Mouse (Mus musculus): ENCODE results near the gene Stxbp6. TPM values are rescaled to one million over a fixed set of nuclear protein-coding genes. Genes with fewer than 3 reads are reported as not detected.

Gene Stxbp6
- total RNA-seq, 1 experiment from 2014 or later, result 0.94 TPM

GRCm38 (mm10) chr12:45013246-45013756, 61.2 kb downstream of the Stxbp6 start:
- no peak for ATAC-seq (replicated peaks in 1 of 2; ENCODE audit: insufficient read depth in 1 of 2, low FRiP score in 2 of 2, low TSS enrichment in 1 of 2, low read depth in 1 of 2, poor library complexity in 2 of 2, severe bottlenecking in 2 of 2)

GRCm38 (mm10) chr12:45011436-45012089, 62.9 kb downstream of the Stxbp6 start:
- no peak for ATAC-seq (replicated peaks in 1 of 2; ENCODE audit: insufficient read depth in 1 of 2, low FRiP score in 2 of 2, low TSS enrichment in 1 of 2, low read depth in 1 of 2, poor library complexity in 2 of 2, severe bottlenecking in 2 of 2)

- ATAC-seq (replicated peaks in 1 of 2; ENCODE audit: insufficient read depth in 1 of 2, low FRiP score in 2 of 2, low TSS enrichment in 1 of 2, low read depth in 1 of 2, poor library complexity in 2 of 2, severe bottlenecking in 2 of 2), result no peak
These were observed 63.5 kb downstream of the Stxbp6 start for GRCm38 (mm10) chr12:45011006-45011405.

GRCm38 (mm10) chr12:45009984-45010611, 64.4 kb downstream of the Stxbp6 start:
- ATAC-seq (replicated peaks in 1 of 2; ENCODE audit: insufficient read depth in 1 of 2, low FRiP score in 2 of 2, low TSS enrichment in 1 of 2, low read depth in 1 of 2, poor library complexity in 2 of 2, severe bottlenecking in 2 of 2), result no peak

- no peak for ATAC-seq (replicated peaks in 1 of 2; ENCODE audit: insufficient read depth in 1 of 2, low FRiP score in 2 of 2, low TSS enrichment in 1 of 2, low read depth in 1 of 2, poor library complexity in 2 of 2, severe bottlenecking in 2 of 2)
These were observed 67.9 kb downstream of the Stxbp6 start for GRCm38 (mm10) chr12:45006569-45006968.

GRCm38 (mm10) chr12:45006049-45006448, 68.5 kb downstream of the Stxbp6 start:
- ATAC-seq (replicated peaks in 1 of 2; ENCODE audit: insufficient read depth in 1 of 2, low FRiP score in 2 of 2, low TSS enrichment in 1 of 2, low read depth in 1 of 2, poor library complexity in 2 of 2, severe bottlenecking in 2 of 2), result no peak

- peak; percentile 24 to 57; a peak in 2 of 4 replicates for ATAC-seq (replicated peaks in 1 of 2; ENCODE audit: insufficient read depth in 1 of 2, low FRiP score in 2 of 2, low TSS enrichment in 1 of 2, low read depth in 1 of 2, poor library complexity in 2 of 2, severe bottlenecking in 2 of 2)
These were observed 72.5 kb downstream of the Stxbp6 start for GRCm38 (mm10) chr12:45001996-45002395.

GRCm38 (mm10) chr12:44997422-44997821, 77.1 kb downstream of the Stxbp6 start:
- ATAC-seq (replicated peaks in 1 of 2; ENCODE audit: insufficient read depth in 1 of 2, low FRiP score in 2 of 2, low TSS enrichment in 1 of 2, low read depth in 1 of 2, poor library complexity in 2 of 2, severe bottlenecking in 2 of 2), result peak in 1 of 2 experiments; percentile 45; a peak in 1 of 4 replicates

GRCm38 (mm10) chr12:44996897-44997296, 77.6 kb downstream of the Stxbp6 start:
- ATAC-seq (replicated peaks in 1 of 2; ENCODE audit: insufficient read depth in 1 of 2, low FRiP score in 2 of 2, low TSS enrichment in 1 of 2, low read depth in 1 of 2, poor library complexity in 2 of 2, severe bottlenecking in 2 of 2), result no peak

GRCm38 (mm10) chr12:44996274-44996673, 78.2 kb downstream of the Stxbp6 start:
- no peak for ATAC-seq (replicated peaks in 1 of 2; ENCODE audit: insufficient read depth in 1 of 2, low FRiP score in 2 of 2, low TSS enrichment in 1 of 2, low read depth in 1 of 2, poor library complexity in 2 of 2, severe bottlenecking in 2 of 2)

GRCm38 (mm10) chr12:44993391-44993790, 81.1 kb downstream of the Stxbp6 start:
- ATAC-seq (replicated peaks in 1 of 2; ENCODE audit: insufficient read depth in 1 of 2, low FRiP score in 2 of 2, low TSS enrichment in 1 of 2, low read depth in 1 of 2, poor library complexity in 2 of 2, severe bottlenecking in 2 of 2), result no peak

GRCm38 (mm10) chr12:44992847-44993246, 81.7 kb downstream of the Stxbp6 start:
- no peak for ATAC-seq (replicated peaks in 1 of 2; ENCODE audit: insufficient read depth in 1 of 2, low FRiP score in 2 of 2, low TSS enrichment in 1 of 2, low read depth in 1 of 2, poor library complexity in 2 of 2, severe bottlenecking in 2 of 2)

GRCm38 (mm10) chr12:44990379-44990778, 84.1 kb downstream of the Stxbp6 start:
- ATAC-seq (replicated peaks in 1 of 2; ENCODE audit: insufficient read depth in 1 of 2, low FRiP score in 2 of 2, low TSS enrichment in 1 of 2, low read depth in 1 of 2, poor library complexity in 2 of 2, severe bottlenecking in 2 of 2), result no peak

GRCm38 (mm10) chr12:44989011-44989410, 85.5 kb downstream of the Stxbp6 start:
- no peak for ATAC-seq (replicated peaks in 1 of 2; ENCODE audit: insufficient read depth in 1 of 2, low FRiP score in 2 of 2, low TSS enrichment in 1 of 2, low read depth in 1 of 2, poor library complexity in 2 of 2, severe bottlenecking in 2 of 2)

- no peak for ATAC-seq (replicated peaks in 1 of 2; ENCODE audit: insufficient read depth in 1 of 2, low FRiP score in 2 of 2, low TSS enrichment in 1 of 2, low read depth in 1 of 2, poor library complexity in 2 of 2, severe bottlenecking in 2 of 2)
These were observed 86.7 kb downstream of the Stxbp6 start for GRCm38 (mm10) chr12:44987762-44988161.

- ATAC-seq (replicated peaks in 1 of 2; ENCODE audit: insufficient read depth in 1 of 2, low FRiP score in 2 of 2, low TSS enrichment in 1 of 2, low read depth in 1 of 2, poor library complexity in 2 of 2, severe bottlenecking in 2 of 2), result no peak
These were observed 95.1 kb downstream of the Stxbp6 start for GRCm38 (mm10) chr12:44979316-44979848.

GRCm38 (mm10) chr12:44975266-44975665, 99.2 kb downstream of the Stxbp6 start:
- ATAC-seq (replicated peaks in 1 of 2; ENCODE audit: insufficient read depth in 1 of 2, low FRiP score in 2 of 2, low TSS enrichment in 1 of 2, low read depth in 1 of 2, poor library complexity in 2 of 2, severe bottlenecking in 2 of 2), result no peak

- ATAC-seq (replicated peaks in 1 of 2; ENCODE audit: insufficient read depth in 1 of 2, low FRiP score in 2 of 2, low TSS enrichment in 1 of 2, low read depth in 1 of 2, poor library complexity in 2 of 2, severe bottlenecking in 2 of 2), result no peak
These were observed 103.0 kb downstream of the Stxbp6 start for GRCm38 (mm10) chr12:44971477-44971876.
